Mouse (Mus musculus) midbrain, embryonic 16.5 days (tissue): ENCODE measurements around the gene Lrrc23. TPM values are rescaled to one million over a fixed set of nuclear protein-coding genes. Genes with fewer than 3 reads are reported as not detected.
"Not testable (repeated sequence)": the region's sequence is repeated elsewhere in the genome, so short reads cannot be mapped to it uniquely, and the experiment has no call there.

Experiments used
- ATAC-seq: fragments of 200-750 bp; cut with Nextera tagmentation; 2 replicates; pipeline ENCODE4 v1.8.0; 2017; ENCODE audit warnings: moderate TSS enrichment
- H3K27ac ChIP-seq: fragments of 300-500 bp; sonication (generic); 2 replicates; pipeline ENCODE4 v1.5.1; 2014; ENCODE audit warnings: mild to moderate bottlenecking, low read length, mixed read lengths
- H3K27me3 ChIP-seq: fragments of 300-500 bp; sonication (generic); 2 replicates; pipeline ENCODE4 v1.6.1; 2014; ENCODE audit warnings: low read depth, low read length, mixed read lengths; ENCODE audit not compliant: control insufficient read depth, insufficient read depth
- H3K36me3 ChIP-seq: fragments of 300-500 bp; sonication (generic); 2 replicates; pipeline ENCODE4 v1.6.1; 2014; ENCODE audit warnings: mild to moderate bottlenecking, low read length, moderate library complexity, mixed read lengths; ENCODE audit not compliant: control insufficient read depth, insufficient read depth
- H3K4me1 ChIP-seq: fragments of 300-500 bp; sonication (generic); 2 replicates; pipeline ENCODE4 v1.6.1; 2014; ENCODE audit warnings: mild to moderate bottlenecking, low read length, mixed read lengths; ENCODE audit not compliant: control insufficient read depth, insufficient read depth
- H3K4me2 ChIP-seq: fragments of 300-500 bp; sonication (generic); 2 replicates; pipeline ENCODE4 v1.6.1; 2014; ENCODE audit warnings: mild to moderate bottlenecking, low read length, mixed read lengths
- H3K4me3 ChIP-seq: fragments of 300-500 bp; sonication (generic); 2 replicates; pipeline ENCODE4 v1.5.1; 2014; ENCODE audit warnings: low read depth, mild to moderate bottlenecking, low read length, moderate library complexity, mixed read lengths
- H3K9ac ChIP-seq: fragments of 300-500 bp; sonication (generic); 2 replicates; pipeline ENCODE4 v1.6.1; 2014; ENCODE audit warnings: low read depth, low read length, mixed read lengths
- H3K9me3 ChIP-seq: fragments of 300-500 bp; sonication (generic); replicated peaks from 2 replicates; pipeline ENCODE4 v1.6.1; 2014; ENCODE audit warnings: mild to moderate bottlenecking, low read length, mixed read lengths; ENCODE audit not compliant: control insufficient read depth, poor library complexity, severe bottlenecking
- WGBS: fragments of 180-500 bp; shearing (Covaris S2); extraction: QIAGEN DNeasy Blood & Tissue Kit; methylation state at CpG from one replicate; pipeline ENCODE4 v1.1.7; 2014; 5-methylcytosine and 5-hydroxymethylcytosine counted together
- polyA plus RNA-seq: library from polyadenylated mRNA; unstranded; fragments of >200 nt; fragmentation: Nextera tagmentation; extraction: Ambion mirVana; gene quantifications from 2 replicates; pipeline ENCODE4 v1.2.1, GENCODE M21; 2015

Lrrc23 gene
- polyA plus RNA-seq, 1 experiment from 2014 or later: 5.7 TPM

GRCm38 (mm10) chr6:124804341-124804740, 24.8 kb upstream of the Lrrc23 start:
- Histone ChIP-seq H3K27ac (no peak overlapping the region), H3K9me3 (no peaks in the 10 kb centered on the region; the same call in 1 of the 2 replicates), H3K9ac (no peak overlapping the region), H3K4me3 (no peak overlapping the region), H3K36me3 (no peaks in the 10 kb centered on the region), H3K4me1 (peaks cover 22% of the 10 kb centered on the region), H3K4me2 (no peak overlapping the region), H3K27me3 (no peaks in the 10 kb centered on the region)
- no peak for ATAC-seq
- WGBS: 97% methylated on average over 3 of the region's 3 CpGs

- ATAC-seq, H3K4me3 ChIP-seq, H3K36me3 ChIP-seq, H3K27ac ChIP-seq, H3K4me2 ChIP-seq, H3K9me3 ChIP-seq, H3K9ac ChIP-seq, H3K27me3 ChIP-seq: not testable (repeated sequence)
- H3K4me1 ChIP-seq: peaks cover 16% of the 10 kb centered on the region
- WGBS: 98% methylated on average over 4 of the region's 4 CpGs
Observed at GRCm38 (mm10) chr6:124803691-124804090, 24.2 kb upstream of the Lrrc23 start.

GRCm38 (mm10) chr6:124803061-124803460, 23.5 kb upstream of the Lrrc23 start:
- ATAC-seq: no peak
- 69% methylated on average over 3 of the region's 3 CpGs for WGBS
- H3K9me3 ChIP-seq: no peaks in the 10 kb centered on the region; the same call in 1 of the 2 replicates
- no peak overlapping the region for H3K4me3 ChIP-seq
- no peaks in the 10 kb centered on the region for H3K36me3 ChIP-seq
- no peak overlapping the region for H3K4me2 ChIP-seq
- H3K9ac ChIP-seq: no peak overlapping the region
- no peaks in the 10 kb centered on the region for H3K27me3 ChIP-seq
- H3K4me1 ChIP-seq: peaks cover 10% of the 10 kb centered on the region
- no peak overlapping the region for H3K27ac ChIP-seq

GRCm38 (mm10) chr6:124802400-124802799, 22.9 kb upstream of the Lrrc23 start:
- not testable (repeated sequence) for H3K4me2 ChIP-seq, H3K9ac ChIP-seq, H3K27me3 ChIP-seq, H3K27ac ChIP-seq, ATAC-seq, H3K9me3 ChIP-seq, H3K4me3 ChIP-seq, H3K36me3 ChIP-seq, H3K4me1 ChIP-seq
- WGBS: 18% methylated on average over 5 of the region's 9 CpGs

- Histone ChIP-seq H3K36me3 (no peaks in the 10 kb centered on the region), H3K9ac (no peak overlapping the region), H3K27ac (no peak overlapping the region), H3K4me2 (no peak overlapping the region), H3K4me1 (no peaks in the 10 kb centered on the region), H3K4me3 (no peak overlapping the region), H3K27me3 (no peaks in the 10 kb centered on the region), H3K9me3 (no peaks in the 10 kb centered on the region)
- 88% methylated on average over 2 of the region's 2 CpGs for WGBS
- no peak for ATAC-seq
Observed at GRCm38 (mm10) chr6:124796200-124796599, 16.7 kb upstream of the Lrrc23 start.

- Histone ChIP-seq H3K36me3 (no peaks in the 10 kb centered on the region), H3K27ac (no peak overlapping the region), H3K4me1 (no peaks in the 10 kb centered on the region), H3K4me3 (no peak overlapping the region), H3K27me3 (no peaks in the 10 kb centered on the region), H3K9ac (no peak overlapping the region), H3K4me2 (no peak overlapping the region), H3K9me3 (no peaks in the 10 kb centered on the region)
- no peak for ATAC-seq
- WGBS: 82% methylated on average over 4 of the region's 4 CpGs
Observed at GRCm38 (mm10) chr6:124795781-124796180, 16.3 kb upstream of the Lrrc23 start.

- no peak overlapping the region for H3K4me2 ChIP-seq
- no peak for ATAC-seq
- H3K36me3 ChIP-seq: no peaks in the 10 kb centered on the region
- no peak overlapping the region for H3K4me3 ChIP-seq
- no peak overlapping the region for H3K27ac ChIP-seq
- no peaks in the 10 kb centered on the region for H3K27me3 ChIP-seq
- 88% methylated on average over 3 of the region's 3 CpGs for WGBS
- no peak overlapping the region for H3K9ac ChIP-seq
- no peaks in the 10 kb centered on the region for H3K9me3 ChIP-seq
- H3K4me1 ChIP-seq: no peaks in the 10 kb centered on the region
Observed at GRCm38 (mm10) chr6:124791911-124792310, 12.4 kb upstream of the Lrrc23 start.

- H3K4me3 ChIP-seq: no peak overlapping the region
- H3K27ac ChIP-seq: no peak overlapping the region
- no peaks in the 10 kb centered on the region for H3K4me1 ChIP-seq
- no peak for ATAC-seq
- no peaks in the 10 kb centered on the region for H3K36me3 ChIP-seq
- 83% methylated on average over 4 of the region's 4 CpGs for WGBS
- no peaks in the 10 kb centered on the region for H3K27me3 ChIP-seq
- H3K9me3 ChIP-seq: no peaks in the 10 kb centered on the region
- no peak overlapping the region for H3K4me2 ChIP-seq
- H3K9ac ChIP-seq: no peak overlapping the region
Observed at GRCm38 (mm10) chr6:124790121-124790520, 10.6 kb upstream of the Lrrc23 start.

GRCm38 (mm10) chr6:124789519-124789918, 10.0 kb upstream of the Lrrc23 start:
- no peaks in the 10 kb centered on the region for H3K9me3 ChIP-seq
- no peak for ATAC-seq

More at GRCm38 (mm10) chr6:124789519-124789918, 10.0 kb upstream of the Lrrc23 start:
- Histone ChIP-seq H3K4me1 (no peaks in the 10 kb centered on the region), H3K27ac (peak overlapping the region; percentile 26; the same call in 1 of the 2 replicates), H3K4me3 (no peak overlapping the region), H3K4me2 (no peak overlapping the region), H3K27me3 (no peaks in the 10 kb centered on the region), H3K36me3 (no peaks in the 10 kb centered on the region), H3K9ac (no peak overlapping the region)
- 73% methylated on average over 4 of the region's 4 CpGs for WGBS
